Mouse (Mus musculus): ENCODE measurements around the gene Vmn1r107.
"Not testable (repeated sequence)": the region's sequence is repeated elsewhere in the genome, so short reads cannot be mapped to it uniquely, and the experiment has no call there.

Gene Vmn1r107

GRCm38 (mm10) chr7:20668618-20669017 is at the start of gene Vmn1r107:
TSS of gene Vmn1r107 (plus strand) at chr7:20668918.
- not testable (repeated sequence) for DNase-seq (ENCODE audit: low read depth in 1 of 2, low spot score in 2 of 2)

GRCm38 (mm10) chr7:20703116-20703515 is 34.4 kb downstream of the Vmn1r107 start, which contains the start of gene Vmn1r111:
TSS of gene Vmn1r111 (minus strand) at chr7:20703216.
- DNase-seq (ENCODE audit: low read depth in 1 of 2, low spot score in 2 of 2) = not testable (repeated sequence)

All from monocyte, adult 2 months (primary cell).